Mouse (Mus musculus) brain, embryonic 14.5 days (tissue): ENCODE measurements around the gene Stx3. TPM values are rescaled to one million over a fixed set of nuclear protein-coding genes. Genes with fewer than 3 reads are reported as not detected.

Experiments used
- DNase-seq: peaks from one replicate; pipeline ENCODE4 v3.0.0-alpha.2; 2011; ENCODE audit warnings: low read depth
- CTCF ChIP-seq: fragments of 200-500 bp; IDR thresholded peaks from 2 replicates; pipeline ENCODE4 v1.5.1; 2012; ENCODE audit warnings: inconsistent platforms, mild to moderate bottlenecking, moderate library complexity, borderline replicate concordance; ENCODE audit not compliant: insufficient read depth, insufficient read length; ENCODE audit errors: extremely low read depth
- POLR2A ChIP-seq: fragments of 200-500 bp; IDR thresholded peaks from 2 replicates; pipeline ENCODE4 v1.6.1; 2012; ENCODE audit warnings: mild to moderate bottlenecking, inconsistent platforms, borderline replicate concordance; ENCODE audit not compliant: poor library complexity, insufficient read depth, insufficient read length, severe bottlenecking; ENCODE audit errors: extremely low read depth
- polyA plus RNA-seq: library from polyadenylated mRNA; depleted of rRNA; stranded (reverse); fragments of >200 nt; gene quantifications from 2 replicates; pipeline ENCODE4 v1.2.3, GENCODE M21; 2012

Gene Stx3
- polyA plus RNA-seq, 1 experiment = 35.7 TPM

GRCm38 (mm10) chr19:11818199-11819142, 732 bp downstream of the Stx3 start:
- DNase-seq = peak; percentile 40
- TF ChIP-seq POLR2A (no peak), CTCF (no peak)

- DNase-seq = no peak
- TF ChIP-seq CTCF (no peak), POLR2A (no peak)
Measured at GRCm38 (mm10) chr19:11817586-11817985, 1.6 kb downstream of the Stx3 start.

- no peak for DNase-seq
- no peak for TF ChIP-seq CTCF
- TF ChIP-seq POLR2A = no peak
Measured at GRCm38 (mm10) chr19:11816706-11817105, 2.5 kb downstream of the Stx3 start.

DNA sequence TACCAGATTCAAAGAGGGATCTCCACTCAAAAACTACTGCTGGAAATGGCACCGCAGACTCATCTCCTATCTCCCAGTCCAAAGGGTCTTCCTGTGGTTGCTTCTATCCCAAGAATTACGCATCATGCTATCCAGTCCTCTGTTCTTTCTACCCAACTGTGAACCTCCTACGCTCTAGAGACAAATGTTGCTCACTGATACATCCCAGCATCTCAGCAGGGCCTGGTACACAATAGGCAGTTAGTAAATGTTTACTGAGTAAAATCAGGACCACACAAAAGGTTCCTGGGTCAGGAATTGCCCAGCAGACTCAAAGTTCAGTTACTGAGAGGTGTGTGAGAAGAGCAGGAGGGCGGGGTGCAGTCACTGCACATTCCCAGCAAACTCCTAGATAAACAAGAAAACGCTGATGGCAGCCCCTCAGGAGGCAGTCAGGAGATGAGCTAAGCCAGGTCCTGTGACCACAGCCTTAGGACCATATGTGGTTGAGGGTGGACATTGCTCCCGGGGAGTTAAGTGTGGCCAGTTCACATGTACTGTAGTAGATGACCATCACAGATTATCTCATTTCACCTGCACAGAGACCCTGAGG, 4.4 kb downstream of the Stx3 start:
- no peak for DNase-seq
- TF ChIP-seq POLR2A (no peak), CTCF (no peak)

DNA sequence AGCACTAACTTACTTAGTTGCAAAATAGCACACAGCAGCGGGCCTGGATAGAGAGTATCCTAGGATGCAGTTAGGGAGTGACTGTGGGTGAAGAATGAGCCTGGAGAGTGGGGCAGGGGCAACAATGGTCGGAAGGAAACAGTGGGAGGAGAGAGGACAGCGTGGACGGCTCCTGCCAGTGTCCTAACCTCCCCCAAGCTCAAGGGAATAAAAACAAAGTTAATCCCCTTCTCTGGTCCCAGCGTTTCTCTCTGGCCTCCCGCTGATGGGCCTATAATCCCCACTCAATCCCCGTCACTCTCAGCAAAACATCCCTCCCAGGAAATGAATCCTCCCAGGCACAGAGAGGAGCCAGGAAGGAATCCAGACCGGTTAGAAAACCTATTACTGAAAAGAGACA, 5.6 kb downstream of the Stx3 start:
- TF ChIP-seq POLR2A (no peak), CTCF (no peak)
- peak; percentile 42 for DNase-seq

DNA sequence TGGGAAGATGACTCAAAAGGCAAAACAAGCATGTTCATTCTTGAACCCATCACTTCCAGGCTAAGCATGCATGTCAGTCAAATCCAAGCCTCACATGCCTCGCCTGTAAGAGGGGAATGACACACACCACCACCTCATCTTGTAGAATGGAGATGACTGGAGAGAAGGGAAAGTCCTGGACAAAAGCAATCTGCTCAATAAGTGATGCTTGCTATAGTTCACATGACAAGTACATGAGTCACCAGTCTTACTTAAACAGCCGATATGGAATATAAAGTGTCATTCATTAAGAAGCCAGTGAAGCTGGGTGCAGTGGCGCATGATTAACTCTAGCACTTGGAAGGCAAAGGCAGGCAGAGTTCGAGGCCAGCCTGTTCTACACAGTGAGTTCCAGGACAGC, 6.1 kb downstream of the Stx3 start:
- TF ChIP-seq POLR2A (no peak), CTCF (no peak)
- no peak for DNase-seq

- TF ChIP-seq POLR2A (no peak), CTCF (no peak)
- peak; percentile 88 for DNase-seq
Measured at GRCm38 (mm10) chr19:11811688-11812365, 7.4 kb downstream of the Stx3 start.

DNA sequence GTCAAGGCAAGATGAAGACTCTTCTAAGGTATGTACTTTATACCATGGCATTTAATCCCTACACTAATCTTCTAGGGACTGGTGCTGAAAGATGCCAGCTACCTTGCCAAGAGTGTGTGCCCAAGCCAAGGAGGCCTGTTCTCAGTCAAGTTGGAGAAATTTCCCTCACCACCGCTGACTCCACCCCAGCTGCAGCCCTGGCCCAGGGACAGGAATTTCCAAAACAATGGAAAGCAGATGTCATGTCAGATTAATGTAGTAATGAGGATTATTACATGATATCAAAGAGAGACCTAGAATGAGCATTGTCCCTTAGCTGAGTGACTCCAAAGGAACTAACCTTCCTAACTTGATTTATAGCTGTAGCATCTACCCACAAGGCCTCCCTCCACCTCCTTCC, 8.3 kb downstream of the Stx3 start:
- DNase-seq = no peak
- TF ChIP-seq POLR2A = no peak
- no peak for TF ChIP-seq CTCF

DNA sequence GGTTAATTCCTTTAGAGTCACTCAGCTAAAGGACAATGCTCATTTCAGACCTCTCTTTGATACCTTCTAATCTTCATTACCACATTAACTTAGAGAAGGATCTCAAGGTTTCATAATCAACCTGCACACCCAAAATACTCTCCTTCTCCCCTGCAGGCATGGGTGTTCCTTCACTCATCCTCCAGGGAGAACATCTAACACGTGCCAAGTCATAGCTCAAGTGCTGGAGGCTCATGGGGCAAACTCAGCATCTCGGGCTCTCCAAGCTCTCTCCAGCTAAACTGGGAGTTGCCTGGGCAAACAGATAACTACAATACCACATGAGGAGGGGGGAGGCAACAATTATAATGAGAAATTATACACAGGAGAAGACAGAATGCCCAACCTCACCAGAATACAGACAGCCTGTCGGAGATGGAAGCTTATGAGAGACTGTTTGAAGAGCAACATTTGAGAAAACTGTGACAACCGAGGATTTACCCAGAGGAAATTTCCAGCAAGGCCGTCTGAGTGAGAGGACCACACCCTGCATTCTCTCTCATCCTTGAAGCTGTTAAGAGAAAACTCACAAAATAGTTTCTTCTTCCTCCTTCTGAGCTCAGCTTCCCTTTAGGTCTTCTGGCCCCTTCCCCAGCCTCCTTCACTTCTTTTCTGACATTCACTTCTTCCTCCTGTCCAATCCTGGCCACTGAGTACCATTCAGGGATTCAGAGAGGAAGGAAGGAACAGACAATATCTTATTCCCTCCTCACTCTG, 9.0 kb downstream of the Stx3 start:
- TF ChIP-seq CTCF (no peak), POLR2A (no peak)
- DNase-seq = no peak

GRCm38 (mm10) chr19:11808452-11808851, 10.8 kb downstream of the Stx3 start:
- DNase-seq = no peak
- no peak for TF ChIP-seq CTCF

DNA sequence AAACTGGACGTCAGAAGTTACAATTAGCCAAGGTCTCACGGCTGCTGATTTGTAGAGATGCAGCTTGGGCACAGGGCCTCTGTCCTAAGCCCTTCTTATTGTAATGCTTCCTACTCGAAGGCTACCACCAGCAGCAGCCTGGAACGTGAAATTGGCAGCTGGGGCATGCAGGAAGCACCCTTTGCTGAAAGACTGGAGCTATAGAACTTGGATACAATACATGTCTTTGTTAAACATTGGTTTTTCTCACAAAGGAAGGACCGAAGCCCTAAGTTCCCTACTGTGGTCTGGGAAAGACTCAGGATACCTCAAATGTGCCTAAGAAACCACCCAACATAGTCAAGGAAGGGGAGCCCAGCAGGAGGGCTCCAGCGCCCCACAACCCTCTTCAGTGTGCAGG, 11.4 kb downstream of the Stx3 start:
- DNase-seq = no peak
- TF ChIP-seq CTCF (no peak), POLR2A (no peak)
